Mouse (Mus musculus) lung, postnatal 0 days (tissue): ENCODE results near the gene Inf2.

Source experiments
- CTCF ChIP-seq: IDR thresholded peaks from 2 replicates; pipeline ENCODE4 v1.5.1; 2016; ENCODE audit warnings: antibody characterized with exemption, mild to moderate bottlenecking
- EP300 ChIP-seq: IDR thresholded peaks from 2 replicates; pipeline ENCODE4 v1.6.1; 2016; ENCODE audit warnings: antibody characterized with exemption, mild to moderate bottlenecking, control low read depth

GRCm38 (mm10) chr12:112639526-112639925 is 50.9 kb downstream of the Inf2 start:
- TF ChIP-seq CTCF = no peak
- no peak for TF ChIP-seq EP300
